Mouse (Mus musculus) retina, postnatal 1 day (tissue): ENCODE measurements around the gene Lamtor3.
"Not testable (repeated sequence)": the region's sequence is repeated elsewhere in the genome, so short reads cannot be mapped to it uniquely, and the experiment has no call there.

Source experiments
- DNase-seq: peaks from one replicate; pipeline ENCODE4 v3.0.0-alpha.2; 2012

Gene Lamtor3

DNA sequence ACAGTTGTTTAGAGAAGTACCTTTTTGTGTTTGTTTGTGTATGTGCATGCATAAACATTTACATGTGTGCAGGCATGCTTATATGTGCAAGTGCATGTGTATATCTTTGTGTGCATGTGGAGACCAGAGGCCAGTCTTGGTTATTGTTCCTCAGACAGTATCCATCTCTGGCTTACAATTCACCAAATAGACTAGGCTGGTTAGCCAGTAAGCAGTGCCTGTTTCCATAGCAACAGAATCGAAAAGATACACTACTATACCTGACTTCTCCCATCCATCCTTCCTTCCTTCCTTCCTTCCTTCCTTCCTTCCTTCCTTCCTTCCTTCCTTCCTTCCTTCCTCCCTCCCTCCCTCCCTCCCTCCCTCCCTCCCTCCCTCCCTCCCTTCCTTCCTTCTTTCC, 45.7 kb downstream of the Lamtor3 start:
- DNase-seq: not testable (repeated sequence)

DNA sequence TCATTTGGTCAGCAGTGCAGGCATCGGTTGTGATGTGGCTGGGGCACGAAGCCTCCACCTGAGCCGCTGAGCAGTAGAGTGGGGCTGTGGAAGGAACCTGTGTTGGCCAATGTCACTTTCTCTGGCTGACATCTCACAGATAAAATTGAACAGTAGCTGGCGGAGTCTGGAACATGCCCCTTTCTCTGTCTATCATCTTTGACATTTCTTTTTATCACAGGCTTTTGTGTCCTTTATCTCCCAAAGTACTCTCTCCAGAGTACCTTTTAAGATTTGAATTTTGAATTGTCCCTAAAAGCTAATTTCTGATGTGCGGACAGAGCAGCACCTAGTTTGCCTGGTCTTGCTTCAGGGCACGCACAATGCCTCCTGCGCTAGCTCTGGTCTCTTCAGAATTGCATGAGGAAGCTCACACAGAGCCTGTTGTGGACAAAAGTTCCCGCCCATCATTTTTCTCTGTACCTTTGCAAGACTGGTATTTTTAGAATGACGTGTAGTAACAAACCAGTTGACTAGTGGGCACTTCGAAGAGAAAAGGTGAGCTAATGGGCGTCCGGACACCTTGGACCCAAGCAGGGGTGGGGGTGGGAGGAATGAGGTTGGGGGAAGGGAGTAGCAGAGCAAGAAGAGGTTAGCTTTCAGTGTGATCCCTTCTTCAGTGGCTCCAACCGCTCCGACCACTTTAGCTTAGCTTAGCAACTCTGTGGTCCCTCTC, 50.0 kb downstream of the Lamtor3 start:
- no peak for DNase-seq

DNA sequence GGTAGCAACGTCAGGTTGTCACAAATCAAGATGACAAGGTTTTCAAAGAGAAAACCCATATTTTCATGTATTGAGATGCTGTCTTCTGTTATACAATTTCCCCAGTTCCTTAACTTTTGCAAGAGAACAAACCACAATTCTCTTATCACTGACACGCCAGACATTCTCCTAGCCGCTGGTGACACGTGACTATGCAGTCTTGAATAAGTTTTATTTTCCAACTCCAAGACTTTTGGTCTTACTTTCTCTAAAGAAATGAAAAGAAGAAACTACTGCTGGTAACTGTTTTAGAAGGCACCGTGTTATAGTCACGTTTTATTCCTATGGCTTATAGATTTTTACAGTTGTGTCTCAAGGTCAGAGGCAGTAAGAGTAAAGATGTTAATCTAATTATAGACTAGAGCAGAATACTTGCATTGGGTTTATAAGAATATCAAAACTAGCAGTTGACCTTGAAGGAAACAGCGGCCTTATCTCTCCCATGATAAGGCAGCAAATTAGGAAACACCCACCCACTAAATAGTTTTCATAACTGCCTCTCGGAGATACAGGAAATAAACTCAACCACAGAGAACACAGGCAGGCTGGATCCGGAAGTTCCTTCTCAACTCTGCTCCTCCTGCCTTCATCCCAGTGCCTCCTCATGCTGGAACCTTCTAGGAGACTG, 50.6 kb downstream of the Lamtor3 start:
- no peak for DNase-seq

DNA sequence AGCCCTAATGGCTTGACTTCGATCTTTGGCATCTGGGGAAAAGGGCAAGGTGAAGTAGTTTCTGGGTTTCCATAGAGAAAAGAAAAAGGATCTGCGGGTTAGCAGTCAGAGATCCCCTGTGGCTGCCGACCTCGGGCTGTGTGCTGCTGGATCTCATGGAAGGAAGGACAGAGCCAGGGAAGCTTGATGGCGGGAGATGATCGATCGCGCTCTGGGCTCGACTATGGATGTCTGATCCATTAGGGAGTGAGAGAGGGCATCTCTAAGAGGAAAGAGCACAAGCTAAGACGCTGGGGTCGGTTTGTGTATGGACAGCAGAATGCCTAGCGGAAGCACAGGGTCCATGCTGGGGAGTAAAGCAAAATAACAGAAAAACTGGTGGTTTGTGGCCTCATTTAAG, 51.6 kb downstream of the Lamtor3 start:
- DNase-seq: peak; percentile 78

DNA sequence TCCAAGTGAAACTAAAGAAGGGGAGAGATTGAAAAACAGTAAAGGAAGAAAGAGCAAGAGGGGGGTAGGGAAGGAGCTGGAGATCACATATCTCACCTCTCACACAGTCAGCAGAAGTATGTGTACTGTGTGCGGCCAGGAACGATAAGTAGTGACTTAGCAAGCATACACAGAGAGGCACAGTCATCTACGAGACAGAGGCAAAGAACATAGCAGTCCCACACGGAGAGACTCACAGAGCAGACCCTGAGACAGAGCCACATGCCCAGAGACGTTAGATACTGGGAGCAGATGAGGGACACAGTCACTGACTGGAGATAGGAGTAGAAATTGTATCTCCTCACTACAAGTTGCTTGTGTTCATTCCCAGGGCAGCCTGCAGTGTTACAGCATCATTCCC, 53.9 kb downstream of the Lamtor3 start:
- no peak for DNase-seq

DNA sequence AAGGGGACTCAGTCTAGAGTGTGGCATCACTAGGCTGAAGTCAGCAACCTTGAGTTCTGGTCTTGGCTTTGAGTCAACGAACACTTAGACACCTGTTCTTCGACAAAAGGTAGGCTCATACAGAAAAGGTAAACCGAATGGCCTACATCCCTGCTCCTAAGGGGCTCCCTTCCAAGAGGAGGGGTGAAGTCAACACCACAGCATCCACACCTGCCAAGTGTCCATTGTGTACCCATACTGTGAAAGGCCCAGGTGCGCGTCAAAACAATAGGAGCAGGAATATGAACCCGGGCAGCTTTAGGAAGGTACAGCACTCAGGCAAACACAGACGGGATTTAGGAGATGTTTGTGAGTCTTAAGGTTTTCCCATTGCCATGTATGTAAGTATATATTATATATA, 54.7 kb downstream of the Lamtor3 start:
- DNase-seq: no peak

DNA sequence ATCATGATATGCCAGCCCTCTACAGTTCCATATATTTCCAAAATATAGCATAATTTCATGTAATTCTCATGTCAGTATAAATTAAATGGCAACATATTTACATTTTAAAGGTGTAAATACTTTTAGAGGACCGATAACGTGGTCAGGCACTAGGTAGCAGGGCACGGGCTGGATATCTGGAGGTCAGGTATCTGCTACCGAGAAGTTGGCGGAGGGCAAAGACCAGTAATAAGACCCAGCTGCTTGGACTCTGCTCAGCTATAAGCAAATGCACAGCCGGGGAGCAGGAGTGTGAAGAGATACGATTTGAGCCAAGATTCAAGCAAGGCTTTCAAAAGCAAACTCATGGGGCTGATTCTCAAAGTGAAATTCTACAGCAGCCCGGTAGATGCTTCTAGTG, 56.0 kb downstream of the Lamtor3 start:
- no peak for DNase-seq

DNA sequence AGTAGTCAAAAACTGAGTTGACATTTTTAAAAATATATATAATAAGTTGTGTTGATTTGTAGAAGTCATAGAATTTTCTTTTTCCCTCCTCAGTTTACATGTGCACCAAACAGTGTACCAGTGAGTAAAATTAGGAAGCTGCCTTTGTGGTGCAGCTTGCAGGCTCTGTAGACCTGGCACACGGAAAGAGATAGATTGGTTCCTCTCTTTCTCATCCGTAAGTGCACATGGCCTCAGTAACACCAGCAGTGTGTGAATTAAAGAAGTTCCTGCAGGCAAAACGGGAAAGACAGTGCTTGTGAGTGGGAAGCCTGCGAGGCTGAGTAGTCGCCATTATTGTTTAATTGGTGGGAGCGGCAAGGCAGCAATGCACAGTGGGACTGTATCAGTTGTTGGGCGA, 57.1 kb downstream of the Lamtor3 start:
- DNase-seq: no peak

DNA sequence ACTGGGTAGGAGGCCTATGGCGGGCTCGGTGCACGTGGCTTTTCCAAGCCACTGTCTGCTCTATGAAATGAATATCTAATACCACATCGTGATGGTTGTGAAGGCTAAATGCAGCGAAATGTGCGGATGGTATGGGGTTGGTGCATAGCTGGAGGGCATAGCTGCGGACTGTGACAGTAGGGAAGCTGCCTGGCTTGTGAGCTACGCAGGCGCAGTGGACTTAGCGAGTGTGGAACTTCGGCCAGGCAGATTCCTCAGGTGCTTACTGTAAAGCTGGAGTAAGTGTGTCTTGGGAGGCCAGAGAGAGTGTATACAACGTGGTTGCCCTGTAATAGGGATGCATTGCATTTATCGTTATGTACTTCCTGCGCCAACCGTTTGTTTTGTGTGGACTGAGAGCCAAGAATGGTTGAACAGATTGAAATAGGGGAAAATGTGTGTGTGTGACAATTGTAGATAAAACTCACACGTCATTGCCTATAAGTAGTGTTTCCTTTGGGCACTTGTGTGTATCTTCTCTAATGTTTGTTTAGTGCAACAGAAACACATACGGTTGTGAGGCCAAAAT, 57.6 kb downstream of the Lamtor3 start:
- peak; percentile 29 for DNase-seq

DNA sequence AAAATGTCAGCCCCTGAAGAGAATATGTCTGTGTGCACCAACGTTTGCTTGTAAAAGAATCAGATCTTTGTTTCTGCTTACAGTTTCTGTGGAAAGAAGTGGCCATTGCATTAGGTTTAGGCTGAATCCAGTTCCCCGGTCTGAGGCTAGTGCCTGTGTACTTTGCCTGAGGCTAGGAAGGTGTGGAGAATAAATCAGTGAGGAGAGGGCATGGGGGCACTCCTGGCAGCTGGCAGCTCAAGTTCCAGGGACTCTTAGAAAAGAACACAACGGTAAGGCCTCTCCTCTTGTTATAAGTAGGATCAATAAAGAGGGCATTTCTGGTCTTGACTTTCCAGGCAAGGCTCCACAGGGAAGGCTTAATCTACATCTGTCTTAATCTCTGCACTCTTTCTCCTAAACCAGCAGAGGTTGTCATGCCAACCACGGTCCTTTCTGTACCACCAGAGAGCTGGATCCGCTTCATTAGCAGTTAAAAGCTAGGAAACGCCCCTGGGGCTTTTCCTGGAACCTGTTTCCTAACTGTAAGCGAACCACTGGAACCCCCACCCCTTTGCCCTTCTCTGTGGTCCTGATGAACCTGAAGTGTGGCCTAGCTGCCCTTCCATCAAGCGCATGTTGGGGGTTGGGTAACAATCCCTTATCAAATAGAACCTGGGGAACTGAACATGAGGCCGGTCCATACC, 58.8 kb downstream of the Lamtor3 start:
- peak; percentile 60 for DNase-seq

DNA sequence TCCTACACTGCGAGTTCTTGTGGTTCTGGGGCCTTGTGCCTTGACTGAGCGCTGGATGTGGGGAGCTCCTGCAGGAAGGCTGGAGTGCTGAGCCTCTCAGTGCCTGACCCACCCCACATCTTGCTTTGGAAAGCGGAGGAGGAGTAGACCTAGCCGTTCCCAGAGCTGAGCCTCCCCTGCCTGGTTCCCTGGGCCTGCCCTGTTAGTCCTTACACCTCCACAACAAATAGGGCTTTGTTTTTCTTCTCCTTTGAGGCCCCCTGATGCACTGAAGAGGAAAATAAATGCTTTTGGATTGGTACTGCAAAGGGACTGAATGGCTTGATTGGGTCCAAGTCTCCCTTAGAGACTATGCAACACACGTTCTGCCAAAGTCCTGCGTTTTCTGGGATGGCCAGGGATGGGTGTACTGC, 59.3 kb downstream of the Lamtor3 start:
- DNase-seq: peak; percentile 51

DNA sequence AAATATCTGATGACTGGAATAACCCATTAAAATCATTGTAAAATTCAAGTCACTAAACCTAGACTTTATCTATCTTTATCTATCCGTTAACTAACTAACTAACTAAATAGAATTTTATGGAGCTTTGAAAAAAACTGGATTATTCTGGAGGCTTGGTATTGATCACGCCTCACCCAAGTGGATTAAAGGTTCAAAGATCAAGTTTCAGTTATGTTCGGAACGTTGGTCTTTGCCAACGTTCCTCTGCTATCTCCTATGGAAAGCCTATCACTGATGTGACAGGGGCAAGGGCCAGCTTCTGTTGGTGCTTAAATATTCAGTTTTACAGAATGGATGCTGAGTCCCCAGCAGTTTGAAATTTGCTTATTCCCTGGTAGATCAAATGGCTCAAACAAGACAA, 59.9 kb downstream of the Lamtor3 start:
- no peak for DNase-seq
